Mouse (Mus musculus): Measurements from ENCODE around the gene Fkbp2. TPM values are rescaled to one million over a fixed set of nuclear protein-coding genes. Genes with fewer than 3 reads are reported as not detected.
A peak's percentile ranks its signal among the peaks of the same experiment; 100 is the strongest.

The Fkbp2 gene
- total RNA-seq (2014; fragmentation: Nextera tagmentation) (98.9 and 160 TPM in 2 replicates), total RNA-seq (2017) (173 and 197 TPM in 2 replicates)

DNA sequence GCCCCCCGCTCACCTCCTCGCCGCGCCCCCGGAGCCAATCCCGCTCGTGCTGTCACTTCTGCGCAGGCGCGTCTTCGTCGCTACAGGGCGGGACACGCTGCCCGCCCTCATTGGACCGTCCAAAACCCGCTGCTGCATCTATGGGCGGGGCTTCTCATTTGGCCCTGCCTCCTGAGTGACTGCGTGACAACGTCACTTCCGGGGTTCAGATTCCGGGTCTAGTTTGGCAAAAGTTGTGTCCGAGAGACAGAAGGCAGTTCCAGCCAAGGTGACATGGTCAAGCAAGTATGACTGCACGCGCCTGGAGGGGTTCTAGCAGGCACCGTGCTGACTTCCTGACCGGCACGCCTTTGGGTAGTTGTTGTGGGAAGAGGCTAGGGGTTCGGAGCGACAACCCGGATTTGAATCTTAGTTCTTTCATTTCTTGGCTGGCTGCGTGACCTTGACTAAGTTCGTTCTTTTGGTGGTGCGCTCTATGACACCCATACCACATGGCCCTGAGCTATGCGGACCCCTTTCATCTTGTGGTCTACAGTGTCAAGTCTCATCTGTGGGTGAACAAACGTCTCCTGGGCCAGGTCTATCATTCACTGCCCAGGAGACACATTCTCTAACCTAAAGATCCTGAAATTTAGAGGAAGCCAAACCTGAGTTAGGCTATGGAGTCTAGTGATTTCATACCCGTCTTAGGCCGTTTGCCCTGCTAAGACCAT lies at the start of gene Fkbp2:
Gene Fkbp2, minus strand, starts transcription at position 121 of the 713 bp plus-strand sequence.
- peak; percentile 49 for ATAC-seq (replicated peaks; ENCODE audit: poor library complexity, severe bottlenecking)

DNA sequence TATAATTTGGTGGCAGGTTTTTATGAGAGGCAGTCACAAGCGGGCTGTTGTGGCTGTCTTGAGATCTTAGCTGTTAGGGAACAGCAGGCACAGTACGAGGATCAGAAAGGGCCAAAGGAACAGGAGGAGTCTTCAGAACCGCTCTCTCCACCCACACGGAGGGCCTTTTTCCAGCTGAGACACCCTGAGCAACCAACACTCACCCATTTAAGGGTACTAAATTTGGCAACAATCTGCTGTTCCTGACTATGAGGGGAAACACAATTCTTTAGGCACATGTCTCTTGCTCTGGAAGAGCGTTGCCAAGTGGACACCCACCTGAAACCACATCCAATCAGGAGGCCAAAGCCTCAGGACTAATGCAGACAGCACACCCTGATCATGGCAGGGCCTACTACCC lies 49.2 kb upstream of the Fkbp2 start:
- ATAC-seq (replicated peaks; ENCODE audit: poor library complexity, severe bottlenecking): no peak

DNA sequence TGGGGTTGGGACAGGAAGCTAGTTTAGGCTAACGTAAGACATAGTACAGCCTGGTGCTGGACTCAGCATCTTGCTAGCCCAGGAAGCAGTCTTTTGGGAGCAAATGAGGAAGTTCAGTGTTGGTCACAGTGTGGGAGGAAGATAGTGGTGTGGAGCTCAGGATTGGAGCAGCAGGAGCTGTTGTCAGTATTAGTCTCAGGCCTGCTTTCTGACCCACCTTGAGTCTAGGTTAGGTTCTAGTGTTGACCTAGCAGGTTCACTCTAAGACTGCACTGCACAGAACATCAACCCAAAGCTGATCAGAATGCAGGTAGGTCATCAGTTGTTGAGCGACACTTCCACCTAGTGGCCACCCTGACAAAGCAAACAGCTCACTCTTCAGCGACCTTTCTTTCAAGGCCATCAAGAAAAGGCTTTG lies 39.9 kb upstream of the Fkbp2 start:
- ATAC-seq (replicated peaks; ENCODE audit: poor library complexity, severe bottlenecking): peak; percentile 53

DNA sequence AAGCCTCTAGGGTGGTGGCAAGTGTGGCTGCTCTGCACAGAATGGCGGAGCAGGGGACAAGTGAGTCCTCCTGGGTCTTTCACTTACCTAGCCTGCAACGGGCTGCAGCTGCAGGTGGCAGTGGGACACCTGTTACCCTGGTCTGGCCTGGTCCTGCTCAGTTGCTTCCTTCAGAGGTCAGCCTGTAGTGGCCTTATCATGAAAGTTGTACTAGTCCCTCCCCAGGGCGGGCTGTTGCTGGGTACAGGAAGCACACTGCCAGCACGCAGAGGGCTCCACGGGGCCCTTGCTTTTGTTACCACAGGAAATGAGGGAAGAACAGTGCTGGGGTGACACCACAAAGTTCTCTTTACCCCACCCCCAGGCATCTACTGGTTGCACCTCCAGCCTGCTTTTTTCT lies 38.9 kb upstream of the Fkbp2 start, which contains the start of gene Fermt3:
Gene Fermt3, minus strand, starts transcription at position 279 of the 400 bp plus-strand sequence.
- ATAC-seq (replicated peaks; ENCODE audit: poor library complexity, severe bottlenecking): peak; percentile 68

DNA sequence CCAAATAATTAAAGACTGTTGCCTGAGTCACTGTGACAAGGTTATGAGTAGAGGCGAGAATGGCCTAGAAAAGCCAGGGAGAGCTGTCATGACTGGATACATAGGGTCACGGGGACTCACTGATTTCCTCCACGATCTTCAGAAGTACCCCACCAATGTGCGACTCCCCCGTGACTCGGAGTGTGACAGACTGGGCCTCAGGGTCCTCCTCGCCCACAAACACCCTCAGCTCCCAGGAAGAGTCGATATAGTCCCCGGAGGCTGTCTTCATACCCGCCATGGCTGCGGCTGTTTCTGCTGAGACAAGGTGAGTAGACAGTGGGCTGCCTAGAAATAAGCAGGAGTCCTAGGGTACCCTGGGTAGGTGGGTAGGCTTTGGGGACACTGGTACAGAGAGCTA lies 38.2 kb upstream of the Fkbp2 start:
- ATAC-seq (replicated peaks; ENCODE audit: poor library complexity, severe bottlenecking): peak; percentile 24

DNA sequence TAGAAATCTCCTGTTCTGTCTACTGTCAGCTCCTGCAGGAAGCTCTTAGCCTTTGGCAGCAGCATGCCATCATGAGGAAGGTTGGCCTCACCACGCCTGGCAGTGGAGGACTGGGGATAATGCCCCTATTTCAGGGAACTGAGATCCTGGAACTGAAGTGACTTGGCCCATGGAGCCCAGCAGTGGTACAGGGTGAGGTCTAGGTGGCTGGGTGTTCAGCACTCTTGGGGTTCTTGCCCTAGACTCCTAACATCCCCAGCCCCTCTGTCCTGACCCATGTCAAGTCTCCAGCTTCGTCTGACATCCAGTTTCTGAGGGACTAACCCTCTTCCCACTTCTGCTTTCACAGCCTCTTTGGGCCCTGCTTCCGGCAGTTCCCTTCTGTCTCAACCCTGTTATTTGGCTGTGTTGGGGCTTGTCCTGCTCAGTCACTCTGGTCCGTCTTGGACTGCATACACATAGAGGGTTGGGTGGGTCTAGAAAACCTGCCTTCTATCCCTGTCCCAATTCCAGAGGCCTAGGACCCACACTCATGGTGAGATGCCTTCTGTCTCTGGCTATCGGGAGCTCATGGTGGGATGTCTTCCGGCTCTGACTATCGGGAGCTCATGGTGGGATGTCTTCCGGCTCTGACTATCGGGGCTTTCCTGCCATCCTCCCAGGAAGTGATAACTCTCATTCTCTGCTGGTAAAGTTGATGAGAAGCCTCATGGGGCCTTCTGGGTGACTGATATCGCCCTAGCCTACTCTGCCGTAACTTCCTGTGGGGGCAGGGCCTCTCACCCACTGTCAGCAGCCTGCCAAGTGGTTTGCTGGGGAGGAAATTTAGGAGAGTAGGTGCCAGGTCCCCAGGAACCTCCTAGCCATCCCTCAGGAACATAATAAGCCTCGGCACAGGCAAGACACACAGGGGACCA lies 37.5 kb upstream of the Fkbp2 start:
- peak; percentile 52 for ATAC-seq (replicated peaks; ENCODE audit: poor library complexity, severe bottlenecking)

DNA sequence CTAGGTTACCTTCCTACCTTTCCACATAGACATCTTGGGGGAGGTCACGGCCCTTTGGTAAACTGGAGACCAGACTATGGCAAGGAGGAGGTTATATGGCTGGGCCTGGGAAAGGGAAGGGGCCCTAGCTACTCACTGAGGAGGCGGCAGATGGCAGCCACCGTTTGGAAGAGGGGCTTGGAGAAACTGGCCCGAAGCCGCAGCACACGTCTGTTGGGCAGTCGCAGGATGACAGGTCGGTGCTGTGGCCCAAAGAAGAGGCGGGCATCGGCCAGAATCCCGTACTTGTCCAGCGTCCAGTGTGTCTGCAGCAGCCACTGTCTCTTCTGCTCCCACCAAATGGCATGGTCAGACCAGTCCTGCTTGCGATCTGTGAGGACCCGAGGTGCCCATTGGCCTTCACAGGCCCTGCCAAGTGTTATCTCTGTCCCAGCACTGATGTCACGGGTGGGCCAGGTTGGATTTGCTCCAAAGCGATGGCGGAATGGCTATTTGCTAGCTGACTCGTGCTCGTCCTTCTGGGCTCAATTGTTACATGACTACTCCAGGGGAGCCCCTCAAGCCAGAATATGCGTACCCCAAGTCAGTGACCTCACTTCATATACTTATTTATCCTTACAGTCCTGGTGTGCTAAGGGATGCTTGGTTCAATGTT lies 34.3 kb upstream of the Fkbp2 start:
- ATAC-seq (replicated peaks; ENCODE audit: poor library complexity, severe bottlenecking): no peak

DNA sequence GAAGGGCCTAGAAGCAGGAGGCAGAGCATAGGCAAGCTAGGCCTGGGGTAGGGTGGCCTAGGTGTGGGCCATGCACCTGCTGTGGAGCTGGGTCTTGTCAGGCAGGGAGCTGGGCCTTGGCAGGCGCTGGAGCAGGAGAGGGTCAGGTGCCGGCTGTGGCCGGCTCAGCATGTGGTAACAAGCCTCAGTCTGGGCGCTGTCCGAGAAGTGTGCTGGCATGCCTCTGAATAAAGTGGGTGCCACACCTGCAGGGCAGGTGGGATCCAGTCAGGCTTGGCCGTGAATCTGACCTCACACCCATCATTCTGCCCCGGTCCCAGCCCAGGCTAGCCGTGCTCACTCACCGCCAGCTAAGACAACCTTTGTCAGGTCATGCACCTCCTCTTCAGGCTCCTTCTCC lies 33.7 kb upstream of the Fkbp2 start:
- ATAC-seq (replicated peaks; ENCODE audit: poor library complexity, severe bottlenecking): no peak

DNA sequence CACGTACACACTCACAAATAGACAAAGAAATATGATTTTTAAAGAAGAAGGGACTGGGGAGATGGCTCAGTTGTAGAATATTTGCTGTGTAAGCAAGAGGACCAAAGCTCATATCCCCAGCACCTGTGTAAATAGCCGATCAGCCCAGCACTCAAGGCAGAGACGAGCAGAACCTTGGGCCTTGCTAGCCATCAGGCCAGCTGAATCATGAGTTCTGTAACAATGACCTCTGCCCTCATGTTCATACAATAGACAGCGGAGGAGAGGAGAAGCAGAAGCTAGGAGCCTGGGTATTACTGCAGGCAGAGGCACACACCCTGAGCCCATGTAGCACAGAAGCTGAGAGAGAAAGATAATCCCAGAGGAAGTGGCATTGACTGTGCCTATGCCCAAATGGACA lies 32.1 kb upstream of the Fkbp2 start:
- ATAC-seq (replicated peaks; ENCODE audit: poor library complexity, severe bottlenecking): no peak

DNA sequence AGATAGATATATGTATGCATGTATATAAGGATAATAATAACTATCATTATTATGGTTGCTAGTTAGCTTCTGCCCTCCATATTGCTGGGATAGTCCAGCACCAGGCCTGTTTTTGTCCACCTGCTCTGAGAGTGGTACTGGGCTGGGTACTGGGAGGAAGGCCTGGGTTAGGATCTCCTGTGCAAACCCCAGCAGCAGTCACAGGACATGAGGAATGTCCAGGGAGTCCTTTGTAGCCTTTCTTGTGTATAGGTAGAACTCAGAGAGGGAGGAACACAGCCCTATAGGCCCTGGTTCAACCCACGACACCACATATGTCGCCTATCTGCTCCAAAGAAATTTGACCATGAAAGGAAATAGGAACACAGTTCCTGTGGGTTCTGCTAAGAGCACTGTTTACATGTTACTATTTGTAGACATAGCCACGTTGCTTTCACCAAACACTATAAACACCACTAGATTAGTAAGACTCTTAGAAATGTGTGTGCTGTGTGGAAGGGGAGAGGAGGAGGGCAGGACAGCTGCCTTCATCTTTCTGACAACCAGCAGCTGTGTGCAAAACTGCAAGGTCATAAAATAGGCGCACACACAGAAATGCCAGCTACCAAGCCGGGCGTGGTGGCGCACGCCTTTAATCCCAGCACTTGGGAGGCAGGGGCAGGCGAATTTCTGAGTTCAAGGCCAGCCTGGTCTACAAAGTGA lies 26.7 kb upstream of the Fkbp2 start:
- ATAC-seq (replicated peaks; ENCODE audit: poor library complexity, severe bottlenecking): no peak

DNA sequence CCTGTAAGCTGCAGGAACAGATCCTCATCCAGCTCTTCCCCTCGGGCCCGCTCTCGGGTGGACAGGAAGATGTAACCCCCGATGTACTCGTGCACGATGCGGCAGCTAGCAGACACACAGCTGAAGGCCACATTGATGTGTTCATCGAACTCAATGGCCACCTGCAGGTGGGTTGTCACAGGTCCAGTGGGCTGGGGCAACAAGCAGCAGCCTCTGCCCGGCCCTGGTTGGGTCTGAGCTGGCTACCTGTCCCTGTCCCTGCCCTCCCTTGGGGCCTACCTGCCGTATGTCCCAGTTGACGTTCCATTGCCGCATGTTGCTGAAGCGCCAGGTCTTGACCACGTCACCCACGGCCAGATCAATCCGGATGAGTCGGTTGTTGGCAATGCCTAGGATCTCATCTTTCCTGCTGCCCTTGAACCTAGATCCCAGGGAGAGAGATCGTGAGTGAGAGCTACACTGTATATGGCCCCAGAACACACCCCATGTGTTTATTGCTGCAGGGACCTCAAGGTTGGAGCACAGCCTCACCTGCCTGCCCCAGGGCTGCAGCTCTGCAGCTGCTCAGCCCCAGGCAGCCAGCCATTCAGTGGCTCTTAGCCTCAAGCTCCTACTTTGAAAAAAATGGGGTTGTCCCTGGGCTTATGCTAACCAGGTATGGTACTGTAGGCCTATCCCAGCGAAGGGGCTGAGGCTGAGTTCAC lies 19.2 kb upstream of the Fkbp2 start:
- ATAC-seq (replicated peaks; ENCODE audit: poor library complexity, severe bottlenecking): no peak

DNA sequence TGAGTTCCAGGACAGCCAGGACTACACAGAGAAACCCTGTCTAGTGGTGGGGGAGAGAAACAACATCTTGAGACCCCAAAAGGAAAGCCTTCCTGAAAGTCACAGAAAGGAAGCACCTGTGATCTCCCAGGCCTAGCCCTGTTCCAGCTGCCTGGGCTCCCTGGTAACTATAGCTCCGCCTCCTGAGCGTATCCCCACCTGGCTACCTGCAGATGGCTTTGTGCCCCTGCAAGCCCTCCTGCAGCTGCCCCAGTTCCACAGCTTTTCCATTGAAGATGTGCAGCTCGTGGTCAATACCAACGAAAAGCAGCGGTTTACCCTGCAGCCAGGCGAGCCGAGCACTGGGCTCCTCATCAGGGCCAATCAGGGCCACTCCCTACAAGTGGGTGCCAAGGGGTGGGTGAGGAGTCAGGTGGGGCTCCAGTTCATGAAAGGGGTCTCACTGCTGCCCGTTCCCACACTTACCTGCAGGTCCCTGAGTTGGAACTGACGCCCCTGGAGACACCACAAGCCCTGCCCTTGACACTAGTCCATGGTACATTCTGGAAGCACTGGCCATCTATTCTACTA lies 17.5 kb upstream of the Fkbp2 start:
- no peak for ATAC-seq (replicated peaks; ENCODE audit: poor library complexity, severe bottlenecking)

DNA sequence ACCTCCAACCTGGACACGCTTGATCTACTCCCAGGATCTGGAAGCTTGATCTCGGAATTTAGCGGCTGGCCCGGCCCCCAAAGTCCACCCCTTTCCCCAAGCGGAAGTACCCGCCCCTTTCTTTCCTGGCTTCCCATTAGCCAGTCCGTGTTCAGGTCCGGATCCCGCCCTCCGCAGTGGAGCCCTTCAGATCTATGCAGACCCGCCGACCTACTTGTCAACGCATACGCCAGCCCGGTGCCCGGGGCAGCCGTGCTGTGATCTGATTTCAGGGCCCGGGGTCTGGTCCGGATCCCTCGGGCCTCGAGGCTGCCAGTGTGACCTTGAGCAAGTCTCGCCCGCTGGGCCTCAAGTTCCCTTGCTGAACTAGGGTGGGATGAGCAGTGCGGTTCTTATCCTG lies 15.7 kb upstream of the Fkbp2 start, which contains the start of the genes Nudt22 and Trpt1:
Gene Nudt22, minus strand, starts transcription at position 112 of the 400 bp plus-strand sequence.
Gene Trpt1, plus strand, starts transcription at position 126 of the 400 bp plus-strand sequence.
- ATAC-seq (replicated peaks; ENCODE audit: poor library complexity, severe bottlenecking): peak; percentile 72

DNA sequence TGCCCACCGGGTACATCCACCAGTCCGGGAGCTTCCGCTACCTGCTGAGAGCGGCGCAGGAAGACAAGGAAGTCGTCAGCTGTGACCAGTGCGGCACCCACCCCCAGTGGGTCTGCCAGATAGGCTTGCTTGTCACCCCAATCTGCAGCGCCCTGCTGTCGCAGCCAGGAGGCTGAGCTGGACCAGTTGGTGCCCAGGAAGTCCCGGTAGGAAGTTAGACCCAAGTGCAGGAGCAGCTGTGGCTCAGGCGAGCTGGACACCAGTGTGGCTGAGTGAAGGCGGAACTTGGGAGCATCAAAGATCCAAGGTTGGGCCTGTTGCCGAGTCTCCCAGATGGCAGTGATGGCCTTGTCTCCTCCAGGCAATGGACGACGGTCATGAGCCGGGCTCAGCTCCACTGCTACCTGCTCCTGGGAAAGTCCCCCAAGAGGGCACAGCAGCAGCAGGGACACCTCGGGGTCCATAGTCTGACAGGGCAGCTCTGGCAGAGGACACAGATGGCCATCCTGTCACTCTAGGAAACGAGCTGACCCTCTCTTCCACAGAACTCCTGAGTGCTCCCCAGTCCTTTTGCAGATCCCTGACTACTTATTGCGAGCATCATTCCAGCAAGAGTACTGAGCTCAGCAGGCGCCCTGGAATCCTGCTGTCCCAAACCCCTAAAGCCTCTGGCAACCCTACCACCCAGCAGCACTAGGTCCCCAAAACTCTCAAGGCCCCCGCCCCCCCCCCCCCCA lies 15.1 kb upstream of the Fkbp2 start:
- no peak for ATAC-seq (replicated peaks; ENCODE audit: poor library complexity, severe bottlenecking)

DNA sequence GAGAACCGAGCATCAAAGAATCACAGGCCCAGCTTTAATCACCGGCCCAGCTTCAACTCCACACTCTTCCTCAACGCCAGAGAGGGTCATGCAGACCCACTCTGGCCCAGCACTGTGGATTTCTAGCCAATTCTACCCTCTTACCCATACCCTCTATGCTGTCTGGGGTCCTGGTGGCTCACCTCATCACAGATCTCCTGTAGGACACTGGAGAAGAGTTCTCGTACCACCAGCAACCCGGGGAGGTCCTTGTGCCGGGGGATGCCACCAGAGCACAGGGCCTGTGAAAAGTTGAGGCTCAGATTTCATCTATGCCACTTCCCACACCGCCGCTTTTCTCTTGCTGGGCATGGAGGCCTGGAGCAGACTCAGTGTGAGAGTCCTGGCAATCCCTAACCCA lies 14.2 kb upstream of the Fkbp2 start:
- ATAC-seq (replicated peaks; ENCODE audit: poor library complexity, severe bottlenecking): no peak

DNA sequence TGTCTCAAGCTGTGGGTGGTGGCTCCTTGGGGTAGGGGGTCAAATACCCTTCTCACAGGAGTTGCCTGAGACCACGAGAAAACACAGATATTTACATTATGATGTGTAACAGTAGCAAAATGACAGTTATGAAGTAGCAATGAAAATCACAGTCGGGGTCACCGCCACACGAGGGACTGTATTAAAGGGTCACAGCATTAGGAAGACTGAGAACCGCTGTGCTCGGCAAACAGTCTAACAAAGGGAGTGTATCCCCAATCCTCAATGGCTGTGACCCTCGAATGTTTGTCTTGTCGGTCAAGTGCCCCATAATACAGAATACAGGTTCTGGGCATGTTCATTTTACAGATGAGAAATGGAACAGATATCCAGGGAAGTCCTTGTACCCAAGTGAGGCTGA lies 13.7 kb upstream of the Fkbp2 start:
- no peak for ATAC-seq (replicated peaks; ENCODE audit: poor library complexity, severe bottlenecking)

DNA sequence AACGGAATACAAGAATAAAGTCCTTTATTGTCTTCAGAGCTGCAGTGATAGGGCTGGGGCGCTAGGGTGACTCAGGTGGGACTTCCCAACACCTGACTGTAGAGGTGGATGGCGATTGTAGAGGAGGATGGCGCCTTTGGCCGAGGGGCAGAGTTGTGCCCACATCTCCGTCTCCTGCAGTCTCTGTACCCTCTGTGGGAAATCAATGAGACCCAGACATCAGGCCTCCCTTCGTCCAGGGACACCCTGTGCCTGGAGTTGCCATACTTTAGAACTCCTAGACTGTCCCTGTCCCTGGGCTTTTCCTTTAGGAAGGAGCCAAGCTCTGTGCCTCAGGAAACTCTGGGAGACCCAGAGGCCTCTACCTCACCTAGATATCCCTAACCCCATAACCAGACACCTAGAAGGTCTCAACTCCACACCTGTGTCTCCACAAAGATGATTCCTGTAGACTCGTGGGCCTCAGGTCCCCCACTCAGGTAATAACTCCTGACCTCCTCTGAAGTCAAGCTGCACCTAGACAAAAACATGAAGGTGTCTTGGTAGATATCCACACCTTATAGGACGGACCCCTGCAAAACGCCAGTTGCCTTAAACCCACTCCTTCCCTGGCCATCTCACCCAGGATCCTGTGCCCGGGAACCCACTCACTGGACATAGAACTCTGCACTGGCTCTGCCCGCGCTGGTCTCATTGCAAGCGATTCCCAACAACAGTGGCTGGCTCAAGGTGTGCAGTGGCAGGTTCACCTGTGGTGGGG lies 12.9 kb upstream of the Fkbp2 start:
- no peak for ATAC-seq (replicated peaks; ENCODE audit: poor library complexity, severe bottlenecking)
